Mouse (Mus musculus): Measurements from ENCODE around the gene Acsl4. TPM values are rescaled to one million over a fixed set of nuclear protein-coding genes. Genes with fewer than 3 reads are reported as not detected.

Gene Acsl4
- 48.4 TPM for polyA plus RNA-seq (2015; fragmentation: Illumina TruSeq; extraction: RNeasy Lipid Tissue Mini Kit (QIAGEN cat#74804); ENCODE audit: low read depth, low replicate concordance)

DNA sequence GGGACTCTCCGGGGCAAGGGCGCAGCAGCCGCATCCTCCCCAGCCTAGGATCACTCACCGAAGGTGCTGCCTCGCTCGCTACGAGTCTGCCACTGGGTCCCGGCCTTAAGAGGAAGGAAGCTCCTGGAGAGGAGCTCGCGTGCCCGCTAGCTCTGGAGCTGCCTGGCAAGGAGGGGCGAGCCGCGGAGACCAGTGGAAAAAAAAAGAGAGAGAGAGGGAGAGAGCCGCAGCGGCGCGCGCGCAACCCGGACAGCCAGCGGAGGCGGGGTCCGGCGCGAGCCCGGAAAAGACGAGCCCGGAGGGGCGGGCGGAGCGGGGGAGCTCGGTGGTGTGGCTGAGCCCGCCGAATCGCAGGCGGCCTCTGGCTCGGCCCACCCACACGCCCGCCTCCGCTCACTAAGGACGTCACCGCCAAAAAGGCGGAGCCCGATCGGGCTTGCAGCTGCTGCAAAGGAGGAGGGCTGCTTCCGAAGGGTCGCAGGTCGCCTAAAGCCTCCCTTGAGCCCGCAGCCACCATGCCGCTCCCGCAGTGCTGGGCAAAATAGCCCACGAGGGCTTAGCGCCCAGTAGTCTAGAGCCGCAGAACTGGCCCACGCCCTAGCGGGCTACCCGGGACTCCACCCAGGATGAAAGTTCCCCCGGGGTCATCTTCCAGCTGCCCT is at the start of gene Acsl4:
Gene Acsl4, minus strand, starts transcription at position 289 of the 662 bp plus-strand sequence.

DNA sequence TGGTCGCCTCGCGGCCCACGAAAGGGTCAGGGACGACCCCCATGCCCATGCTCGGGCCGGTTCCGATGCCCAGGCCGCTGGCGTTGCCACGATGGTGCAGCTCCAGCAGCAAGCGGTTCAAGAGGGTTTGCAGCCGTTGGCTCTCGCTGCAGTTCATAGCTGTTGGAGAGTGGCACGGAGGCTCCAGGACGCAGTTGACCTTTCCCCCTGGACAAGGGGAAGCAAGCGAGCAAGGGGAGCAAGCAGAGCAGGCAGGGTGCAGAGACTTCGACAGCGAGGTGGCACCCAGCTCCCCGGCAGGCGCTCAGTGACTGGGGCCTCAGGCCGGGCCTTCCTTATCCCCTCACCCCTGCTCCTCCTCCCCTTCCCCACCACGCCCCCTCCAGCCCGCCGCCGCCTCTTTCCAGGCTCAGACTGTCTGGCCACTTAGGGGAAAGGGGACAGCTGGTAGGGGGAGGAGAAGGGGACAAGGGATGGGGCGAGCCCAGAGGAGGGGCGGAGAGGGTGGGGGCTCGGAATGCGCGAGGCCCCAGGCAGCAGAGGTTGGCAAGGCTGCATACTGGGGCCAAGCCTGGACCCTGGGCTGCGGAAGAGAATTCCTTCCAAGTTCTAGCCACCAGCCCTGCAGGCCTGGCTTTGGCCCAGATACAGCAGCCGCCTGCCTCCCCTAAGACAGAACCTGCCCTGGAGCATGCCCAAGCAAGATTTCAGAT is 84.3 kb downstream of the Acsl4 start, which contains the start of gene Kcne1l:
Gene Kcne1l, minus strand, starts transcription at position 426 of the 713 bp plus-strand sequence.

Other genes with a start within 250 kb of the Acsl4 start
- 0.46 TPM for gene Gucy2f, start 193.6 kb downstream of the Acsl4 start, polyA plus RNA-seq (2015; fragmentation: Illumina TruSeq; extraction: RNeasy Lipid Tissue Mini Kit (QIAGEN cat#74804); ENCODE audit: low read depth, low replicate concordance)
- 53.8 TPM for gene Nxt2, start 163.8 kb downstream of the Acsl4 start, polyA plus RNA-seq (2015; fragmentation: Illumina TruSeq; extraction: RNeasy Lipid Tissue Mini Kit (QIAGEN cat#74804); ENCODE audit: low read depth, low replicate concordance)
- 8.3 TPM for gene Kcne1l, start 84.2 kb downstream of the Acsl4 start, polyA plus RNA-seq (2015; fragmentation: Illumina TruSeq; extraction: RNeasy Lipid Tissue Mini Kit (QIAGEN cat#74804); ENCODE audit: low read depth, low replicate concordance)

Data from brain, adult 10 weeks (tissue).